Mouse (Mus musculus): Measurements from ENCODE around the gene Glce.
A peak's percentile ranks its signal among the peaks of the same experiment; 100 is the strongest.

Gene Glce

DNA sequence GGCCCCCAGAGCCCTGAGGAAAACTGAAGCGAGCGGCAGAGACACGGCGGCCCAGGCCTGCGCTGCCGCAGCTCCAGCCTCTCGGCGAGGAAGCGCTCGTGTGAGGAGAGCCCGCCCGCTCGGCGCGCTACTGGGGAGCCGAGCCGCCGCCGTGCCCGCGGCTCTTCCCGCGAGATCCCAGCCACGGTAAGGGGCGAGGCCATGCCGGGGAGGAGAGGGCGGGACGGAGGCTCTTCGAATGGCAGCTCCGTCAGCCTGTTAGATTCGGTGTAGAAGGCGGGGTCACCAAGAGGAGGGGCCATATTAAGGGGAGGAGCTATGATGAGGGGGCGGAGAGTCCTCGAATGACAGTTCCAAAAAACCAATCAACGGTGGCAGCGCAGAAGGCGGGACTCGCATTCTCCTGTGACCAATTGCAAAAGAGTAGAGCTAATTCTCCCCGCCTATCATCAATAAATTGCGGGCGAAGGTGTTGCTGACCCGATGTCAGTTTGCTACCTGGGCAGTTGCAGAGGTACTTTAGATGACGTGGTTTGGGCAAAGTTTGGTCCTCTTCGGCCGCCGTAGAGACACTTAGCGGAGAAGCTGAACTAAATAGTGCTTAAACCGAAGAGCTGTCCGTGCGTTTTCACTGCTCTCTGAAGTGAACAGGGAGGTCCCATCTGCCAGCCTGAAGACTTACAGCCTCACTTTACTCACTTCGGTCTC, at the start of gene Glce:
TSS of gene Glce (minus strand) at position 148 of the 708 bp plus-strand sequence.
- peak; percentile 85 for DNase-seq (ENCODE audit: low read depth)

DNA sequence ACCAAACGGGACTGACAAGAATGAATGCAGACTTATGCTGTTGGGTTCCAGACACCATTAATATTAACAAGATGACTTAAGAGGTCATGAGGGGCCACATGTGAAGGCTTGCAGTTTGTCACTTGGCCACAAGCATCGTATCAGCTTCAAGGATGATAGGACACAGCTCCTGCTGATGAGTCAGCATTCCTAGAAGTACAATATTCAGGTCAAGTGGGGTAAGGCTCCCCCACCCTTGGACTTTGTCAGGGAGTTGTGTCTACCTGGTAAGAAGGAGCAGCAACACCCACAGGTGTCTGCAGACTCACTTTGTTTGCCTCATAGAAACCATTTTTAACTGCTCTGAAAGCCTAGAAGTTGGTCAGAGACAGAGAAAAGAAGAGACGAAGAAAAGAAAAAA, 49.8 kb upstream of the Glce start:
- no peak for DNase-seq (ENCODE audit: low read depth)

DNA sequence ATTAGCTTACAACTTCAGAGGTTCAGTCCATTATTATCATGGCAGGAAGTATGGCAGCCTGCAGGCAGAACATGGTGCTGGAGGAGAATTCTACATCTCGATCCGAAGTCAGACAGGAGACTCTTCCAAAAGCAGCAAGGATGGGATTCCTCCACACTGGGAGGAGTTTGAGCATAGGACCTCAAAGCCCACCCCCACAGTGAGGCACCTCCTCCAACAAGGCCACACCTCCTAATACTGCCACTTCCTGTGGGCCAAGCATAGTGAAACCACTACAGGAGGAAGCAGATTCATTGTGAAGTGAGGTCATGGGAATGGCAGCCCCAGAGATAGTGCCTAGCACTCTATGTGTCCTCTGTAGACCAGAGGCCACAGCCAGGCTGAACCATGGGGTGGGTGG, 48.5 kb upstream of the Glce start:
- no peak for DNase-seq (ENCODE audit: low read depth)

DNA sequence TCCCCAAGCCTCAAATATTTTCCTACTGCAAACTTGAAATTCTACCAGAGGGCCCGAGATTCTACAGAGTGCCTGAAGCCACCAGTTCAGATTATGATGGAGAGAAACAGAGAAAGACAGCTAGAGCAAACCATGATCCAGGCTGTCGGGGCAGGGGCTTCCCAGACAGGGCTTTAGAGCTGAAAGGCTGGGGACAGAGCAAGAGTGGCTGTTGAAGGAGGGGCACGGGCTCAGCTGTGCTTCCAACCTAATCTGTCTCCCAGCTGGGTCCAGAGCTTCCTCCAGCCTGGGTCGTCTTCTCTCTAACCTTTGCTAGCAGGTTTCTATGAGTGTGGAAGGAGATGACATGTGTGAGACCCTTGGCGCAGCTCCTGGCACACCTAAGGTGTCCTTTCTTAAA, 44.2 kb upstream of the Glce start:
- DNase-seq (ENCODE audit: low read depth): no peak

DNA sequence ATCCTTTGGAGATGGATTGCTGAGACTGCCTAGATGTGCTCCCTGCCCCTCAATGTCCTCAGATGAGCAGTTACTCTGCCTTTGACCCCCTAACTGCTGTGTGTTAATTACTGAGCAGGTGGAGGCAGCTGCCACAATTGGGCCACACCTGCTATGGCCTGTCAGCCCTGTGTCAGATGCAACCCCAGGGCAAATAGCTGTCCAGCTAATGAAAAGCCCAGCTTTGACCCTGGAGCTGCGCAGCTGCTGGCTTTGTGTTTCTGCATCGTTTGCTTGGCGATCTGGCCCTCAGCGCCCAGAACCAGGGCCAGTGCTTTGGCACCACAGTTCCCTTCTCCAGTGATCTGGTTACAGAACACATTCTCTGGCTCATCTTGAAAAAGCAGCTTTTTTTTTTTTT, 43.7 kb upstream of the Glce start:
- DNase-seq (ENCODE audit: low read depth): no peak

GRCm38 (mm10) chr9:62162889-62163291, 40.4 kb upstream of the Glce start:
- no peak for DNase-seq (ENCODE audit: low read depth)

DNA sequence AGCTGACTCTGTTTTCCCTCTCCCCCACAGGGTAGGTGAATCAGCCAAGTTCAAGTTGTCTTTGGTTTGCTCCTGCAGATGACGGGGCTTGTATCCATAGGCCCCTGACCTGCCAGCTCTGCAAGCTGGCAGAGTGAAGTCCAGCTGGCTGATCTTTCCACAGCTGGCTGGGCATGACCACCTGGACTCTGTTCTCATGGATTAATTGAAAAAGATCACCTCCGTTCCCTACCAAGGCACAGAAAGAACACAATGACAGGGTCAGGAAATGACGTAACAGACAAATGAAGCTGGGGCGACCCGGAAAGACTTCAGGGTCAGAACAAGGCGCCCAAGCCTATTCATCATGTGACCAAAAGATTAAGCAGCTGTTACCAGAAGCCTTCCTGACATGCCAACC, 38.3 kb upstream of the Glce start:
- DNase-seq (ENCODE audit: low read depth): no peak

DNA sequence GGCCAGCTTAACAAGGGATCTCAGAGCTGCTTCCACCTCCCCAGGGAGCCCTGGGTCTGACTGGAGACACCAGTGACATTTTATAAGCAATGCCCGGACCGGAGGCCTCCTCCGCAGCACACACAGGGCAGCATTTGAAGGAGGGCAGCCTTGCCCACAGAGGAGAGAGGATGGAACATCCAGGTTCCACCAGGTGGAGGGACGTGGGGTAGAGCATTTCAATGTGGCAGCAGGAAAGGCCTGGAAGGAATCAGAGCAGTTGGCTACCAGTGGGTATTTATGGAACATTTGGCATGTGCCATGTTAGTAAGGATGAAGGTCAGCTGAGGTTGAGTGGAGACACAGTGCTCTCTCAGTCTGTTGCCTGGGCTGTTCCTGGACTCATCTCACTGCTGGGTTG, 36.3 kb upstream of the Glce start:
- no peak for DNase-seq (ENCODE audit: low read depth)

- DNase-seq (ENCODE audit: low read depth): no peak
Observed at GRCm38 (mm10) chr9:62155821-62156220, 33.4 kb upstream of the Glce start.

- no peak for DNase-seq (ENCODE audit: low read depth)
Observed at GRCm38 (mm10) chr9:62155400-62155799, 32.9 kb upstream of the Glce start.

GRCm38 (mm10) chr9:62154956-62155355, 32.5 kb upstream of the Glce start:
- no peak for DNase-seq (ENCODE audit: low read depth)

GRCm38 (mm10) chr9:62154551-62154950, 32.1 kb upstream of the Glce start:
- no peak for DNase-seq (ENCODE audit: low read depth)

DNA sequence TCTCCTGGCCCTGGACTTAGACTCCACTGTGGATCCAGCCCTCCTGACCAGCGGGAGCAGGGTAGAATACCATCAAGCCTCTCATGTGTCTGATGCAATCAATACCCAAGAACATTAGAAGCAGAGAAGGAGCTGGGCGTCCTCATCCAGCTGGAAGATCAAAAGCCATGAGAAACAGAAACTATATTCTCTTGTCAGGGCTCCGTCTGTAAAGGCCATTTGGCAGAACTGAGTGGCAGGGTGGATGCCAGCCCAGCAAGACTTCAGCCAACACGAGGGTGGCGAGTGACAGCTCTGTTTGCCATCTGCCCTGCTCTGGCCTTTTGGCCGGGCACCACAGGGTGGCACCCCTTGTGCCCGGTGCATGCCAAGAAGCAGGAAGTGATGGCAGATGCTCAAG, 30.8 kb upstream of the Glce start:
- DNase-seq (ENCODE audit: low read depth): no peak

DNA sequence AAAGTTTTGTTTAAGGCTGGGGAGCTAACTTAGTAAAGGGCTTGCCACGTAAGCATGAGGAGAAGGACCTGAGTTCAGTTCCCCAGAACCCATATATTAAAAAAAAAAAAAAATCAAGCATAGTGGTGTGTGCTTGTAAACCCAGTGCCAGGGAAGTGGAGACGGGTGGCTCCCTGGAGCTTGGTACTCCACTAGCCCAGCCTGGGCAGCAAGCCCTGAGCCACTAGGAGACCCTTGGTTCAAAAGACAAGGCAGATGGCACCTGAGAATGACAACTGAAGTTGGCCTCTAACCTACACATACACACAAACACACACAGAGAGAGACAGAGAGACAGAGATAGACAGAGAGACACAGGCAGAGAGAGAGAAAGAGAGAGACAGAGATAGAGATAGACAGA, 30.1 kb upstream of the Glce start:
- no peak for DNase-seq (ENCODE audit: low read depth)

DNA sequence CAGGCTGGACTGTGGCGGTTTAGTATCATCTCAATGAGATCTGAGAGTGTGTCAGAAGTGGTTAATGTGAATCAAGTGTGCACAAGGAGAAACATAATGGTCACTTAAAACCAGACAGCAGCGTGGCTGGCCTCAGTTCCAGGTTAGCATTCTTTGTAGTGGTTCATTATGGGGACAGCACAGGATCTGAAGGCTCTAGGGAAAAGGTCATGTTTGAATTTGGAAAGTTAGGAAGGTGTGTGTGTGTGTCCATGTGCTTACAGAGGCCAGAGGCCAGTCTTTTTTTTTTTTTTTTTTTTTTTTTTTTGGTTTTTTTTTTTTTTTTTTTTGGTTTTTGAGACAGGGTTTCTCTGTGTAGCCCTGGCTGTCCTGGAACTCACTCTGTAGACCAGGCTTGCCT, 22.7 kb upstream of the Glce start:
- no peak for DNase-seq (ENCODE audit: low read depth)

GRCm38 (mm10) chr9:62143428-62143827, 21.0 kb upstream of the Glce start:
- DNase-seq (ENCODE audit: low read depth): no peak

GRCm38 (mm10) chr9:62139027-62139426, 16.6 kb upstream of the Glce start:
- no peak for DNase-seq (ENCODE audit: low read depth)

DNA sequence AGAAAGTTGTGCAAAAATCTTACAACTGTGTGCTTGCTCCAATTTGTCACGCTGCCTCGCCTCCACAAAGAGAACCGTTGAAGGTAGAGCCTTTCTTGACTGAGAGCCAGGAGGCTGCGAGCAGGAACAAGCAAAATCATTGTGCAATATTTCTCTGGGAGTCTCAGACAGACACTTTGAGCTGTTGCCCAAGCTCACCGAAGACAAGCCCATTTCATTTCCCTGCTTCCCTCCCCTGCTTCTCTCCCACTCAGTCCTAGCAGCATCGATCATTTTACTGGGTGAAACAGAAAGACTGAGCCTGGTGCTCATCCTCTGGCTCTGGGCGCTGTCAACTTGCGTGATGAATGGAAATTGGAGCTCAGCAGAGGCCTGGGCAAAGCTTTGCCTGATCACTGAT, 14.8 kb upstream of the Glce start:
- DNase-seq (ENCODE audit: low read depth): peak; percentile 90

- DNase-seq (ENCODE audit: low read depth): no peak
Observed at GRCm38 (mm10) chr9:62132005-62132782, 9.7 kb upstream of the Glce start.

DNA sequence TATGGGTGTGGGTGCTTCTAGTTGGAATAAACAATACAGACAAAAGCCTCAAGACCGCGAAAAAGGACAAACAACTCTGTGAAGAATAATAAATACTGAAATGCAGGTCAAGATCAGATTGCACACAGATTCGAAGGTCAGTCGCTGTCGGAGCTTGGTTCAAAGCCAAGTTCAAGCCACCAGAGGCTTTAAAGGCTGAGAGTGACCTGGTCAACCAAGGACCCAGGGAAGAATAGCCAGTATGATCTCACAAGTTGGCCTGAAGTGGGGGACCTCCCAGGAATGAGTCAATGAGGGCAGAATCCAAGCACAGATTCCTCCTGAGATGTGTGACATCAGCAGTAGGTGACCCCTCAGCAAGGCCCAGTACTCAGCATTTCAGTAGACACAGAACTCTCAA, 8.3 kb upstream of the Glce start:
- no peak for DNase-seq (ENCODE audit: low read depth)

- no peak for DNase-seq (ENCODE audit: low read depth)
Observed at GRCm38 (mm10) chr9:62128056-62128455, 5.6 kb upstream of the Glce start.

DNA sequence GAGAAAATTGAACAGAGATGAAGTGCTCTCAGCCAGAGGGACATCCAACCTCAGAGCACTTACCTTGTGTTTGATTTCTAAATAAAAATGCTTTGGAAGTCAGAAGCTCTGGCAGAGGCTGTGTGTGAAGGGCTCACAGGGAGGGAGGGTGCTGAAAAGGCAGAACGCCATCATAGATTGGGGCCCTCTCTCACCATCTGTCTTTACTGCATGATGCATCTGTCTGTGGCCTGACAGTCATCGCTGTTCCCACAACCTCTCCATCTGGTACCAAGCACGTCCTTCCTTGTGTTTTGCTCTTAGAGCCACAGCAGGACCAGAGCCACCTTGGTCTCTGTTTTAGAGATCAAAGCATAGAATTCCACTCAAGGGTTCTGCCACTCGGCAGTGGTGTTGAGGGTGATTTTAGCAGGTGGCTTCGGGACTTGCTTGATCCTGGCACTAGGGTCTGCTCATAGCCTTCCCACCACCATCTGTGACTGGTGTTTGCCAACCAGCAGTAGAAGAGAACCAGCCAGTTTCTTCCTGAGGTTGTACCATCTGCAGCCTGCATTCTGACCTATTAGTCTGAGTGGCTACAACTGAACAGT, 3.6 kb upstream of the Glce start:
- DNase-seq (ENCODE audit: low read depth): no peak

- no peak for DNase-seq (ENCODE audit: low read depth)
Observed at GRCm38 (mm10) chr9:62124266-62124665, 1.8 kb upstream of the Glce start.

All from fibroblast of lung, adult 2 months (primary cell).